In genomic region chr7:136487556-136487955, GRCm38 (mm10) we compare ENCODE assay signal across 19 mouse cellular contexts.
"Had no signal": no experiment of that assay in that cellular context is flagged by ENCODE, and none has a peak within 500 bp of the region (broad histone marks: within the 10 kb centered on the region; RNA-seq: fewer than 3 reads in every experiment).

No protein-coding gene starts in this region.

- H3K27me3 ChIP-seq: neural tube, embryonic 12.5 days had no signal

- H3K27ac ChIP-seq: kidney, postnatal 0 days; limb, embryonic 15.5 days; liver, embryonic 12.5 days; midbrain, embryonic 12.5 days; neural tube, embryonic 12.5 days had no signal

- H3K9me3 ChIP-seq: limb, embryonic 15.5 days; liver, embryonic 12.5 days; midbrain, embryonic 12.5 days; neural tube, embryonic 12.5 days had no signal

- ATAC-seq: liver, embryonic 12.5 days had no signal

- H3K4me1 ChIP-seq: liver, embryonic 12.5 days had no signal

- H3K36me3 ChIP-seq: limb, embryonic 15.5 days; liver, embryonic 12.5 days; midbrain, embryonic 12.5 days; neural tube, embryonic 12.5 days had no signal

- H3K9ac ChIP-seq: limb, embryonic 15.5 days; liver, embryonic 12.5 days; lung, embryonic 14.5 days; midbrain, embryonic 12.5 days; neural tube, embryonic 12.5 days had no signal

- H3K4me3 ChIP-seq: limb, embryonic 15.5 days; liver, embryonic 12.5 days; midbrain, embryonic 12.5 days; myocyte; neural tube, embryonic 12.5 days had no signal

- H3K4me2 ChIP-seq: limb, embryonic 15.5 days; liver, embryonic 12.5 days; lung, embryonic 14.5 days; midbrain, embryonic 12.5 days; neural tube, embryonic 12.5 days had no signal

- DNase-seq: kidney, adult 11 months; kidney, adult 9 months; kidney, postnatal 36 days; layer of hippocampus, adult 9-11 months; layer of hippocampus, postnatal 36 days; lung, embryonic 14.5 days; lung, postnatal 10 days; lung, postnatal 4 days; right cerebral cortex, adult 18-20 months; right cerebral cortex, postnatal 4 days; spleen, adult 18-20 months; thymus, adult 18-20 months; thymus, postnatal 14 days had no signal
